Mouse (Mus musculus): ENCODE data around the gene Nobox. TPM values are rescaled to one million over a fixed set of nuclear protein-coding genes. Genes with fewer than 3 reads are reported as not detected.

The Nobox gene
- not detected in 3 replicates for total RNA-seq (2017)

- no peak for ATAC-seq (replicated peaks; ENCODE audit: insufficient number of reproducible peaks, low FRiP score, low TSS enrichment, poor library complexity, severe bottlenecking)
Measured at GRCm38 (mm10) chr6:43309454-43309853, at the start of gene Nobox. Gene Nobox (minus strand): TSS chr6:43309554.

GRCm38 (mm10) chr6:43354562-43355241, 45.3 kb upstream of the Nobox start:
- no peak for ATAC-seq (replicated peaks; ENCODE audit: insufficient number of reproducible peaks, low FRiP score, low TSS enrichment, poor library complexity, severe bottlenecking)

- no peak for ATAC-seq (replicated peaks; ENCODE audit: insufficient number of reproducible peaks, low FRiP score, low TSS enrichment, poor library complexity, severe bottlenecking)
Measured at GRCm38 (mm10) chr6:43353446-43353845, 44.1 kb upstream of the Nobox start.

GRCm38 (mm10) chr6:43349083-43349482, 39.7 kb upstream of the Nobox start:
- ATAC-seq (replicated peaks; ENCODE audit: insufficient number of reproducible peaks, low FRiP score, low TSS enrichment, poor library complexity, severe bottlenecking) = 0 out of 2 replicates have a peak, but pooled peaks have one; percentile 31

- ATAC-seq (replicated peaks; ENCODE audit: insufficient number of reproducible peaks, low FRiP score, low TSS enrichment, poor library complexity, severe bottlenecking) = no peak
Measured at GRCm38 (mm10) chr6:43347637-43348036, 38.3 kb upstream of the Nobox start.

- no peak for ATAC-seq (replicated peaks; ENCODE audit: insufficient number of reproducible peaks, low FRiP score, low TSS enrichment, poor library complexity, severe bottlenecking)
Measured at GRCm38 (mm10) chr6:43343006-43343405, 33.7 kb upstream of the Nobox start.

- ATAC-seq (replicated peaks; ENCODE audit: insufficient number of reproducible peaks, low FRiP score, low TSS enrichment, poor library complexity, severe bottlenecking) = no peak
Measured at GRCm38 (mm10) chr6:43342386-43342785, 33.0 kb upstream of the Nobox start.

GRCm38 (mm10) chr6:43338804-43339203, 29.4 kb upstream of the Nobox start:
- ATAC-seq (replicated peaks; ENCODE audit: insufficient number of reproducible peaks, low FRiP score, low TSS enrichment, poor library complexity, severe bottlenecking) = no peak

GRCm38 (mm10) chr6:43337491-43337961, 28.2 kb upstream of the Nobox start:
- no peak for ATAC-seq (replicated peaks; ENCODE audit: insufficient number of reproducible peaks, low FRiP score, low TSS enrichment, poor library complexity, severe bottlenecking)

GRCm38 (mm10) chr6:43335619-43336234, 26.4 kb upstream of the Nobox start:
- ATAC-seq (replicated peaks; ENCODE audit: insufficient number of reproducible peaks, low FRiP score, low TSS enrichment, poor library complexity, severe bottlenecking) = no peak

- no peak for ATAC-seq (replicated peaks; ENCODE audit: insufficient number of reproducible peaks, low FRiP score, low TSS enrichment, poor library complexity, severe bottlenecking)
Measured at GRCm38 (mm10) chr6:43333479-43333878, 24.1 kb upstream of the Nobox start.

- no peak for ATAC-seq (replicated peaks; ENCODE audit: insufficient number of reproducible peaks, low FRiP score, low TSS enrichment, poor library complexity, severe bottlenecking)
Measured at GRCm38 (mm10) chr6:43312961-43313656, 3.8 kb upstream of the Nobox start.

- no peak for ATAC-seq (replicated peaks; ENCODE audit: insufficient number of reproducible peaks, low FRiP score, low TSS enrichment, poor library complexity, severe bottlenecking)
Measured at GRCm38 (mm10) chr6:43312546-43312945, 3.2 kb upstream of the Nobox start.

- ATAC-seq (replicated peaks; ENCODE audit: insufficient number of reproducible peaks, low FRiP score, low TSS enrichment, poor library complexity, severe bottlenecking) = no peak
Measured at GRCm38 (mm10) chr6:43310071-43310470, 717 bp upstream of the Nobox start.

GRCm38 (mm10) chr6:43297508-43297850, 11.9 kb downstream of the Nobox start:
- ATAC-seq (replicated peaks; ENCODE audit: insufficient number of reproducible peaks, low FRiP score, low TSS enrichment, poor library complexity, severe bottlenecking) = no peak

- no peak for ATAC-seq (replicated peaks; ENCODE audit: insufficient number of reproducible peaks, low FRiP score, low TSS enrichment, poor library complexity, severe bottlenecking)
Measured at GRCm38 (mm10) chr6:43296798-43297507, 12.4 kb downstream of the Nobox start.

GRCm38 (mm10) chr6:43295908-43296307, 13.4 kb downstream of the Nobox start:
- no peak for ATAC-seq (replicated peaks; ENCODE audit: insufficient number of reproducible peaks, low FRiP score, low TSS enrichment, poor library complexity, severe bottlenecking)

- ATAC-seq (replicated peaks; ENCODE audit: insufficient number of reproducible peaks, low FRiP score, low TSS enrichment, poor library complexity, severe bottlenecking) = no peak
Measured at GRCm38 (mm10) chr6:43293175-43293574, 16.2 kb downstream of the Nobox start.

GRCm38 (mm10) chr6:43292471-43293076, 16.8 kb downstream of the Nobox start:
- ATAC-seq (replicated peaks; ENCODE audit: insufficient number of reproducible peaks, low FRiP score, low TSS enrichment, poor library complexity, severe bottlenecking) = no peak
